Mouse (Mus musculus) embryonic fibroblast, embryonic 13.5 days (primary cell): Measurements from ENCODE around the gene Zfp846.
A peak's percentile ranks its signal among the peaks of the same experiment; 100 is the strongest.

Source experiments
- CTCF ChIP-seq: IDR thresholded peaks from 2 replicates; pipeline ENCODE4 v1.5.1; 2011; ENCODE audit warnings: mild to moderate bottlenecking, control low read depth, low read length, moderate library complexity, borderline replicate concordance; ENCODE audit not compliant: insufficient read depth
- POLR2A ChIP-seq: IDR thresholded peaks from 2 replicates; pipeline ENCODE4 v1.6.1; 2011; ENCODE audit warnings: low read depth, mild to moderate bottlenecking, control low read depth, low read length, moderate library complexity

DNA sequence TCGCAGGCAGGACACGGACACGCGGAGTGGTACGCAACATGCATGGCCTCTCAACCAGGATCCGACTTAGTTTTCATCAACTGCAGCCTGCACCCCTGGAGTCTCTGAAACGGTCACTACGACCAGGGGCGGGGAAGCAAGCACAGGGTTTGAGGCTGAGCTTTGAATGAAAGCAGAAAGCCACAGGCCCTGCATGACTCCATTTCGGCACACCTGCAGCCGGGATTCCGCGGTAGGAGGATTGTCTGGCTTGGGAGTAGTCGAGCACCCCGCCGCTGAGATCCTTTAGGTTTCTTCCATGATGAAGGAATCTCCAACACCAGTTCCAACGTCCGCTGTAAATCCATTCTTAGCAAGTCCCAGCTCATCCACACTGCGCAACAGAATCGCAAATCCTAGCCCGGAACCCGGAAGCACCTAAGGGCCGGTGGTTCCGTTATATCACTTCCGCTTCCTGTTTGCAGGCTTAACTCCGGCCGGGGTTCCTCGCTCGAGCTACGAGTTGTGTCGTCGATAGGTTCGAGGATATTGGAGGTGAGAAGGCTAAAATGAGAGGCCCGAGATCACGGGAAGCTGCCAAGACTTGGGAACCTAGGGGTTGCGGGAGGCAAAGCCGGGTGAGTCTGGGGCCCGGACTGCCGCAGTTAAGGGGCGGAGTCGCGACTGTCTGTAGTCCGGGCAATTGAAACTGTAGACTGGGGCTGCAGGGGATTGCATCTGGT lies 63.4 kb downstream of the Zfp846 start, which contains the start of gene Fbxl12:
- TF ChIP-seq CTCF: no peak
- peak; percentile 82 for TF ChIP-seq POLR2A
